Mouse (Mus musculus): Measurements from ENCODE around the gene Dnajc14.
"Not testable (repeated sequence)": the region's sequence is repeated elsewhere in the genome, so short reads cannot be mapped to it uniquely, and the experiment has no call there.

Gene Dnajc14

DNA sequence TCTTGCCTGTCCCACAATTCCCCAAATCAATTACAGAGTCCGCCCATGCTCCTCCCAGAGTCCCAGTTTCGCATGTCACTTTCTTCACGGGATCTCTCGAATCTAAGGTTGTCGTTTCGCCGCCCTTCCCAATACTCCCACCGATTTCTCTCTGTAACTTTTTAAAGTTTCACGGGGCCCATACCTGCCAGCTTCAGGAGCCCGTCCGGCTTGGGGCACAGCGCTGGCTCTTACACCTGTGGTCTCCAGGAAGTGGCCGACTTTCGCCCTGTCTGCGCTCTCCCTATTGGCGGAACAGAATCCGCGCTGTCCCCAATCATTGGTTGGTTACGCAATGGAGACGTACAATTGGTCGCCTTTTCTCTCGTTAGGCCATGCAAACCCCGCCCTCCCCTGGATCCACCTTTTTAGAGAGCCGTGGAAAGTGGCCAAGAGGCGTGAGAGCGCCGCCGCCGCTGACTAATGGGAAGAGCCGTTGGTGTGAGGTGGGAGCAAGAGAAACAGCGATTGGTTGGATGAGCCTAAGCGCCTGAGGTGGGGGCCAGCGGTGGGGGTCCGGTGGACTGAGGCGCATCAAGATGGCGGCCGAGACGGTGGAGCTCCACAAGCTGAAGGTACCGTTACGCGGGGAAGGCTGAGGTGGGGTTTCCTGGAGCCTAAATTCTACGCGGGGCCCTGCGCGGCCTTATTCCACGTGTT lies 17.6 kb downstream of the Dnajc14 start, which contains the start of gene Ormdl2:
Gene Ormdl2, minus strand, starts transcription at position 288 of the 699 bp plus-strand sequence.
- peak; percentile 99 for DNase-seq

- no peak for DNase-seq
Measured at GRCm38 (mm10) chr10:128822135-128822534, 18.3 kb downstream of the Dnajc14 start.

DNA sequence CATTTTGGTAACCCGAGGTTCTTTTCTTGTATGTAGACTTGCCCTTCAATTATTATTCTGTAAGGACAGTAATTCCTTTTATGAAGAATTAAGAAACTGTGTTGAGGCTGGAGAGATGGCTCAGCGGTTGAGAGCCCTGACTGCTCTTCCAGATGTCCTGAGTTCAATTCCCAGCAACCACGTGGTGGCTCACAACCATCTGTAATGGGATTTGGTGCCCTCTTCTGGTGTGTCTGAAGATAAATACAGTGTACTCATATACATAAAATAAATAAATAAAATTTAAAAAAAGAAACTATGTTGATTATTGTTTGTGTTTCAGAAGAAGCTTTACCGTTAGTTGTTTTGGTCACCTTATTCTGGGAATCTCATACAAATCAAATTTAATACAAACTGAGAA lies 19.2 kb downstream of the Dnajc14 start:
- DNase-seq = not testable (repeated sequence)

- no peak for DNase-seq
Measured at GRCm38 (mm10) chr10:128823821-128824220, 20.0 kb downstream of the Dnajc14 start.

- DNase-seq = no peak
Measured at GRCm38 (mm10) chr10:128837400-128837799, 33.5 kb downstream of the Dnajc14 start.

- DNase-seq = no peak
Measured at GRCm38 (mm10) chr10:128839434-128839833, 35.6 kb downstream of the Dnajc14 start.

- no peak for DNase-seq
Measured at GRCm38 (mm10) chr10:128840612-128841011, 36.8 kb downstream of the Dnajc14 start.

DNA sequence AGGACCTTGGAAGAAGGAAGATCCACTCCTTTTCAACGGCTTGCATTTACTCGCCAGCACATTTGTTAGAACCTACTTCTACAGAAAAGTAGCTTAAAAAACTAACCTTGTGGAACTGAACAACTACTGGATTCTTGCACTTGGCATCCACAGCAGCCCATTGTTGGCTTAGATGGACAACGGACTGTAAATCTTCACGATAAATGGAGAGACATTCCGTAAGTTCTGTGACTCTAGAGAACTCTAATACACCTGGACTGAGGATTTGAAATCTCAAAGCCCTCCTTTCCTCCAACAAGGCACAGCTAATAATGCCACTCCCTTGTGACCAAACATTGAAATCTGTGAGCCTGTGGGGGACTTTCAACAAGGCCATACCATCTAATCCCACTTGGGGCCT lies 39.4 kb downstream of the Dnajc14 start:
- DNase-seq = no peak

GRCm38 (mm10) chr10:128845516-128845915 lies 41.7 kb downstream of the Dnajc14 start:
- DNase-seq = no peak

DNA sequence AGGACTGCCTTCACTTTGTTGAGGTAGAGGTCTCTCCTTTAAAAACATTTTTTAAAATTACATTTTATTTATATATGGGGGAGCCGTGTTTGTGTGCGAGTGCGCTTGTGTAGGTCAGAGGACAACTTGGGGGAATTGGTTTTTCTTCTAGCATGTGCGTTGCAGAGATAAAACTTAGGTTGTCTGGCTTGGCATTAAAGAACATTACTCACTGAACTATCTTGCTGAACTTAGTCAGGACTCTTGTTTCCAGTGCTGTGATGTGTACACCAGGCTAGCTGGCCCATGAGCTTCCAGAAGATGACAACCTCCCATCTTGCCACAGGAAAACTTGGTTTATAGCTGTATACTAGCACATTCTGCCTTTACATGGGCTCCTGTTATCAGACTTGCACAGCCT lies 42.8 kb downstream of the Dnajc14 start:
- no peak for DNase-seq

DNA sequence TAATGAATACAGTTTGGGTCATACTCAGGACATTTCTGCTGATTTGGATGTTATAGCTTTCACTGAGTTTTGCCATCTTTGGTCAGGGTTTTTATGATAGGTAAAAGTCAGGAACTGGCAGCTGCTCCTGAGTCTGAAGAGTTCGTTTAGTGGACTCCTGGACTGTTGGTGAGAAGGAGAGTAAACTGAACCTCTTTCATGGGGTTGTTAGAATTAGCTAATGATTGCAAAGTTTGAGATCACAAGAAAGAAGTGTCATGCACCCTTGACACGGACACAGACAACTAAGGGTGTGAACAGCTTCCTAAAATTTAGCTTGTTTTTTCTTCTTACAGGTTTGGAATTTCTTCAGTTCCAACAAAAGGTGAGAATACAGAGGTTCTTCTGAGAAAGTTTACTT lies 44.6 kb downstream of the Dnajc14 start:
- no peak for DNase-seq

GRCm38 (mm10) chr10:128850339-128850738 lies 46.5 kb downstream of the Dnajc14 start:
- DNase-seq = no peak

DNA sequence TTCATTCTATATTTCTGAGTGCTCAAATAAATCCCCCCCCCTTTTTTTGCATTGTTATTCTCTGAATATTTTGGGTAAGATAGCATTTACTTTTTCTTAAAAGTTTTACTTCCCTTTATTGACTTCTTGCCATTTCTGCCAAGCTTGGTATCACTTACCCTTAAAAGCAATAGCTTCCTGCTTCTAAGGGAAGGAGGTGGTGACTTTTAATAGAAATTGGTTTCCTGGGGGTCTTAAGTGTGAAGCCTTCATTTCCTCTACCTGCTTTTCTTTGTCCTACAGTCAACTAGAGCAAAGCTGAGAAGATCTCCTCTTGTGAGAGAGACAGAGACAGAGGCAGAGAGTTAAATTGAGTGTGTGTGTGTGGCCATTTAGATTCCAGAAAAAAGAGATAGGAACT lies 57.3 kb downstream of the Dnajc14 start:
- DNase-seq = no peak

GRCm38 (mm10) chr10:128866042-128866441 lies 62.2 kb downstream of the Dnajc14 start:
- DNase-seq = no peak

DNA sequence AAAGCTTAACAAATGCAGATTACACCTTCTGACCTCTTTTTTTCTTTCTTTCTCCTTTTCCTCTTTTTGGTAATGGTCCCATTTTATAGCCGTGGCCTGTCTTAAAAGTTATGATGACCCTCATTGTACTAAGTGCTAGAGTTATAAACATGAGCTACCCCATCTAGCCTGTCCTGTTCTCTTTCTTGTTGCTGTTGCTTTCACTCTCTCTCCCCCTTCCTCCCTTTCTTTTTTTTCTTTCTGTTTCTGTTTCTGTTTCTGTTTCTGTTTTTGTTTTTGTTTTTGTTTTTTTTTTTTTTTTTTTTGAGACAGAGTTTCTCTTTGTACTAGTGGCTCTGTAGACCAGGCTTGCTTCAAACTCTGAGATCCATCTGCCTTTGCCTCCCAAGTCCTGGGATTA lies 62.7 kb downstream of the Dnajc14 start:
- DNase-seq = no peak
